Mouse (Mus musculus) forebrain, embryonic 11.5 days (tissue): Measurements from ENCODE around the gene Hspa8. TPM values are rescaled to one million over a fixed set of nuclear protein-coding genes. Genes with fewer than 3 reads are reported as not detected.
A peak's percentile ranks its signal among the peaks of the same experiment; 100 is the strongest.

Experiments used
- ATAC-seq: fragments of 200-750 bp; cut with Nextera tagmentation; replicated peaks from 2 replicates; pipeline ENCODE4 v1.8.0; 2017; ENCODE audit warnings: moderate TSS enrichment; ENCODE audit not compliant: low FRiP score
- DNase-seq: peaks from one replicate; pipeline ENCODE4 v3.0.0-alpha.2; 2017; ENCODE audit warnings: low spot score
- H3K27ac ChIP-seq: fragments of 300-500 bp; sonication (generic); 2 replicates; pipeline ENCODE4 v1.5.1; 2014; ENCODE audit warnings: low read depth, low read length
- H3K27me3 ChIP-seq: fragments of 300-500 bp; sonication (generic); 2 replicates; pipeline ENCODE4 v1.6.1; 2014; ENCODE audit warnings: mild to moderate bottlenecking, low read length, mixed read lengths; ENCODE audit not compliant: control insufficient read depth, insufficient read depth
- H3K36me3 ChIP-seq: fragments of 300-500 bp; sonication (generic); 2 replicates; pipeline ENCODE4 v1.6.1; 2014; ENCODE audit warnings: mild to moderate bottlenecking, low read length, moderate library complexity, mixed read lengths; ENCODE audit not compliant: control insufficient read depth, insufficient read depth
- H3K4me1 ChIP-seq: fragments of 300-500 bp; sonication (generic); replicated peaks from 2 replicates; pipeline ENCODE4 v1.6.1; 2014; ENCODE audit warnings: low read length, mixed read lengths; ENCODE audit not compliant: control insufficient read depth, insufficient read depth
- H3K4me2 ChIP-seq: fragments of 300-500 bp; sonication (generic); 2 replicates; pipeline ENCODE4 v1.6.1; 2014; ENCODE audit warnings: low read depth, mild to moderate bottlenecking, low read length, moderate library complexity, mixed read lengths; ENCODE audit not compliant: severe bottlenecking
- H3K4me3 ChIP-seq: fragments of 300-500 bp; sonication (generic); 2 replicates; pipeline ENCODE4 v1.5.1; 2014; ENCODE audit warnings: low read depth, low read length
- H3K9ac ChIP-seq: fragments of 300-500 bp; sonication (generic); 2 replicates; pipeline ENCODE4 v1.6.1; 2014; ENCODE audit warnings: low read length
- H3K9me3 ChIP-seq: fragments of 300-500 bp; sonication (generic); 2 replicates; pipeline ENCODE4 v1.6.1; 2016; ENCODE audit warnings: low read length, mixed read lengths; ENCODE audit not compliant: control insufficient read depth
- WGBS: fragments of 180-500 bp; shearing (Covaris S2); extraction: QIAGEN DNeasy Blood & Tissue Kit; methylation state at CpG from one replicate; pipeline ENCODE4 v1.1.7; 2014; 5-methylcytosine and 5-hydroxymethylcytosine counted together
- polyA plus RNA-seq: library from polyadenylated mRNA; unstranded; fragments of >200 nt; fragmentation: Nextera tagmentation; extraction: Ambion mirVana; gene quantifications from 2 replicates; pipeline ENCODE4 v1.2.1, GENCODE M21; 2014

The Hspa8 gene
- polyA plus RNA-seq, 1 experiment from 2014 or later, result 3,614 TPM

DNA sequence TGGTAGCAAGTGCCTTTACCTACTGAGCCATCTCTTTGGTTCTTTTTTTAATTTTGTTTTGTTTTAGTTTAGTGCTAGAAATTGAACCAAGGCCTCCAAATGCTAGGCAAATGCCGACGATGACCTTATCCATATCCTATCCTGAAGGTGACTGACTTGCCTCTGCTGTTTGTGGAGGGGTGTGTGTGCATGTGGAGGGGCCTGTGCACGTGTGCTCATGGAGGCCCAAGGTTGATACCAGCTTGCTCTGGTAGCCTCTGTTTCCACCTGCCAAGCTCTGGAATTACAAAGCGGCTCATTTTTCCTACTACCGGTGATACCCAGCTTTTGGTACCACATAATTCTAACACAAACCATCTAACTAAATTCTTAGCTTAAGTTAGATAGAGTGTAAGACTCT lies 7.2 kb upstream of the Hspa8 start:
- DNase-seq (no peak), ATAC-seq (no peak)
- Histone ChIP-seq H3K27me3 (no peaks in the 10 kb centered on the region), H3K9ac (no peak overlapping the region), H3K4me1 (no peaks in the 10 kb centered on the region), H3K4me2 (no peak overlapping the region), H3K4me3 (no peak overlapping the region), H3K9me3 (no peaks in the 10 kb centered on the region), H3K27ac (no peak overlapping the region), H3K36me3 (no peaks in the 10 kb centered on the region)
- WGBS, result 95% methylated on average over 5 of the region's 5 CpGs

DNA sequence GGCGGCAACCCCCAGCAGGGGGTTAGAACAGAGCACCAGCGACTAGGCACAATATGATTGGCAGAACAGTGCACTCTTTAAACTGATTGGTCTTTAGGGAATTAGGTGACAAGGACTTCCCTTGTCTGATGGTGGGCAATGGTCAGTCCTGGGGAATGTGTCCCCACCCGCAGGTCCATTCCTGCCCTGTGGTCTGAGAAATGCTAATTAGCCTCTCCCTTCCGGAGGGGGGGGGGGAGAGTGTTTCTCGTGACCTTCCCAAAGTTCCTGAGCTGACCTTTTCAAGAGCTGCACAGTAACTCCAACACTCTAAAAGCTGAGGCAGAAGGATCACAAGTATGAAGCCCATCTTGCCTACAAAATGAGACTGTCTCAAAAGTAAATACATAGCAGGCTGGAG lies 6.5 kb upstream of the Hspa8 start:
- Histone ChIP-seq H3K4me3 (no peak overlapping the region), H3K27ac (no peak overlapping the region), H3K4me1 (no peaks in the 10 kb centered on the region), H3K36me3 (no peaks in the 10 kb centered on the region), H3K9ac (no peak overlapping the region), H3K4me2 (no peak overlapping the region), H3K27me3 (no peaks in the 10 kb centered on the region), H3K9me3 (no peaks in the 10 kb centered on the region)
- DNase-seq (no peak), ATAC-seq (no peak)
- 39% methylated on average over 5 of the region's 5 CpGs for whole genome bisulfite sequencing

GRCm38 (mm10) chr9:40794926-40795325 lies 5.9 kb upstream of the Hspa8 start:
- Histone ChIP-seq H3K9ac (no peak overlapping the region), H3K9me3 (no peaks in the 10 kb centered on the region)
- 85% methylated on average over 5 of the region's 5 CpGs for WGBS

DNA sequence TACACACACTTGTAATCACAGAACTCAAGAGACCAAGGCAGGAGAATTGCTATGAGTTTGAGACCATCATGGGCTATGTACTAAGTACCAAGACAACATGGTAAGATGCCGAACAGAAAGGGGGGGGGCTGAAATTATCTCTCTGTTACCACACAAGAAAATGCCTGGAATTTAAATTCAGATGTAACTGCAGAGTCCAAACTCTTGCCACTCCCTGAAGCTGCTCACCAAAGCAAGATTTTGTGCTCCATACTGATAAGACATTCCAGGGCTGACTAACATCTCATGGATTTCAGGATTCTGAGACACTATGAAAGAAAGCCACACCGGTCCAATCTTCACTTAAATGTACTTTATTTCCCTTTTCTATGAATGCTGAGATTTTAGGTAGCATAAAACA lies 5.2 kb upstream of the Hspa8 start:
- H3K27ac ChIP-seq, result no peak overlapping the region
- no peaks in the 10 kb centered on the region for H3K36me3 ChIP-seq
- H3K9ac ChIP-seq, result no peak overlapping the region
- no peaks in the 10 kb centered on the region for H3K9me3 ChIP-seq
- H3K27me3 ChIP-seq, result no peaks in the 10 kb centered on the region
- no peak overlapping the region for H3K4me3 ChIP-seq
- H3K4me1 ChIP-seq, result 0 out of 2 replicates have a peak, but pooled peaks cover 2% of the 10 kb centered on the region
- H3K4me2 ChIP-seq, result no peak overlapping the region
- 90% methylated on average over 2 of the region's 2 CpGs for WGBS
- ATAC-seq (no peak), DNase-seq (no peak)

More at GRCm38 (mm10) chr9:40794926-40795325, 5.9 kb upstream of the Hspa8 start:
- Histone ChIP-seq H3K4me2 (no peak overlapping the region), H3K36me3 (no peaks in the 10 kb centered on the region), H3K27ac (no peak overlapping the region), H3K4me3 (no peak overlapping the region), H3K27me3 (no peaks in the 10 kb centered on the region), H3K4me1 (0 out of 2 replicates have a peak, but pooled peaks cover 2% of the 10 kb centered on the region)
- DNase-seq (no peak), ATAC-seq (no peak)

DNA sequence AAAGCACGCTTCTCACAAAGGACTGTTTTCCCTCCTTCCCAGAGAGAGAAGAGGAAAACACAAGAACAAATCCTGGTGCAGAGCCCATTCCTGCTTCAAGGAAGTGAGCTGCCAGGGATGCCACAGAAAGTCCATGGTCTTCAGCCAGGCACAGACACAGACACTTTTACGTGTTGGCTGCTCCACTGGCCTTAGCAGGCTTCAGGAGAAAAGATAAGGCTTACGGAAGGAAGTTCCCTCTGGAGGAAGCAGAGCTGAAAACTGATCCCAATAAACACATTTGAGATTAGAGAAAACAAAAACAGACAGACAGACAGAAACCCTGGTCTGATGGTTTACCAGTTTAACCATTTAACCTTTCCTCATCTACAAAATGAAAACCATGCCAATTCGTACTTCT lies 4.7 kb upstream of the Hspa8 start:
- Histone ChIP-seq H3K9me3 (no peaks in the 10 kb centered on the region), H3K27ac (no peak overlapping the region), H3K36me3 (no peaks in the 10 kb centered on the region), H3K4me2 (no peak overlapping the region), H3K4me3 (no peak overlapping the region), H3K9ac (no peak overlapping the region), H3K27me3 (no peaks in the 10 kb centered on the region), H3K4me1 (0 out of 2 replicates have a peak, but pooled peaks cover 2% of the 10 kb centered on the region)
- WGBS, result 71% methylated on average over 4 of the region's 4 CpGs
- DNase-seq (no peak), ATAC-seq (no peak)

DNA sequence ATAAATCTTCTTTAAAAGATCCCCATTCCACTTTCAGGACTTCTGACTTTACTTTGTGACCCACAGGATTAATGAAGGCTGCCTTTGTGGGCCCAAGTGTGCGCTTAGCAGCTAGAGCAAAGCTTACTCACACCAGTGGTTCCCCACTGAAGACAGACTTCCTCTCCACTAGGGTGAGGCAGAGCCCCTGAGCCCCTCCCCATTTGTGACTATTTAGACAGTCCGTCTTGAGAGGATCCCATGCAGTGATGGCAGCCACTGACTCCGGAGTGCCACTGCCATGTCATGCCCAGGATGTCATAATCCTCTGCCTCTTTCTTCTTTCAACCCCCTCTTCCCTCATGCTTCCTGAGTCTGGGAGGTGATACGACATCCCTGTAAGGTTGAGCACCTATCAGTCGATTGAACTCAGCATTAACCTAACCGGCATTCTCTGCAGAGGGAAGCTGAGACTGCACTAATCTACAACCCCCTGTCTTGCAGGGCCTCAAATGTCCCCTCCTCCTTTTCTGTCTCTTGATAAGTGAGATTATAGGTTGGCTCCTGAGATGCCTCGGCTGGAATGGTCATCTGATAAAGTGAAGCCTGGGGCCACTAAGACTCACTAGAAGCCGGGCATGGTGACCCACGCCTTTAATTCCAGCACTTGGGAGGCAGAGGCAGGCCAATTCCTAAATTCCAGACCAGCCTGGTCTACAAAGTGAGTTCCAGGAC lies 2.4 kb upstream of the Hspa8 start:
- ATAC-seq (no peak), DNase-seq (no peak)
- no peak overlapping the region for H3K27ac ChIP-seq
- peaks cover 2% of the 10 kb centered on the region; the same call in 1 of the 2 replicates for H3K4me1 ChIP-seq
- H3K27me3 ChIP-seq, result no peaks in the 10 kb centered on the region
- 79% methylated on average over 9 of the region's 9 CpGs for WGBS
- no peaks in the 10 kb centered on the region; the same call in 1 of the 2 replicates for H3K36me3 ChIP-seq
- H3K4me2 ChIP-seq, result no peak overlapping the region
- no peak overlapping the region for H3K4me3 ChIP-seq
- no peak overlapping the region for H3K9ac ChIP-seq
- H3K9me3 ChIP-seq, result no peaks in the 10 kb centered on the region

- Histone ChIP-seq H3K36me3 (peaks cover 2% of the 10 kb centered on the region; the same call in 1 of the 2 replicates), H3K4me3 (no peak overlapping the region; the same call in 1 of the 2 replicates), H3K27me3 (no peaks in the 10 kb centered on the region), H3K27ac (peak overlapping the region; percentile 95; the same call in 1 of the 2 replicates), H3K9me3 (no peaks in the 10 kb centered on the region), H3K9ac (peak overlapping the region; percentile 93; the same call in 1 of the 2 replicates), H3K4me2 (no peak overlapping the region), H3K4me1 (peaks cover 2% of the 10 kb centered on the region; the same call in 1 of the 2 replicates)
- ATAC-seq (no peak), DNase-seq (no peak)
- WGBS, result 29% methylated on average over 3 of the region's 3 CpGs
Measured at GRCm38 (mm10) chr9:40799112-40799511, 1.7 kb upstream of the Hspa8 start.

DNA sequence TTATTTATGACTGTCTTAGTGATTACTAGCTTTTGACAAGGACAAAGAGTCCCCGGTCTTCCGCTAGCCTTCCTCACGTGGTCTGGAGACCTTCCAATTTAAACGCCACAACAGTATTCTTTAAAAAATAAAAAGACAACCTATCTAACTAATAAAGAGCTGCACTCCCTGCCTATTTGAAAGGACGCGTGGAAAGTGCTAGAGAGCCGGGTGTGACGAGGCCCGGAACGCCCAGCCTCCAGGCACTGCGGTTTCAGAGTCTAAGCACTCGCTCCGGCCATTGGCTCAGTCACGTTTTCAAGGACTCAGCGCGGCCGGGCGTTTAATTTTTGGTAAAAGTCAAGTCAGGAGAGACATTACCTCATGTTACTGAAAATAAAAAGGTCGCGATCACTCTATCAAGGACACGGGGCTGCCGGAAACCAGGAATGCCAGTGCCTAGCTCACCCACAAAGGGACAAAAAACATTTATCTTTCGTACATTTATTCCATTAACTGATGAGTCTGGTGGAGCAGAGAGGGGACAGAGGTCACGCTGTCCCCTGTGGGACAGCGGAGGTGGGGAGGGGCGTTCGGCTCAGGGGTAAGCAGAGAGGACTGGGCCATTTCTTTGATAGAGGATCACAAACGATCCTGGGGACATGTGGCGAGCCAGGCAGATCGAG lies 815 bp upstream of the Hspa8 start:
- Histone ChIP-seq H3K36me3 (peaks cover 2% of the 10 kb centered on the region; the same call in 1 of the 2 replicates), H3K27ac (peak overlapping the region; percentile 95), H3K4me1 (peaks cover 2% of the 10 kb centered on the region; the same call in 1 of the 2 replicates), H3K4me2 (peak overlapping the region; percentile 82), H3K27me3 (no peaks in the 10 kb centered on the region), H3K9ac (peak overlapping the region; percentile 93), H3K9me3 (no peaks in the 10 kb centered on the region), H3K4me3 (peak overlapping the region; percentile 100)
- WGBS, result 3% methylated on average over 30 of the region's 30 CpGs
- peak; percentile 50 for ATAC-seq
- DNase-seq, result peak; percentile 82
